Mouse (Mus musculus): ENCODE results near the gene 6330409D20Rik. TPM values are rescaled to one million over a fixed set of nuclear protein-coding genes. Genes with fewer than 3 reads are reported as not detected.
A peak's percentile ranks its signal among the peaks of the same experiment; 100 is the strongest.

Gene 6330409D20Rik
- total RNA-seq, 2 experiments from 2014 or later: not detected

DNA sequence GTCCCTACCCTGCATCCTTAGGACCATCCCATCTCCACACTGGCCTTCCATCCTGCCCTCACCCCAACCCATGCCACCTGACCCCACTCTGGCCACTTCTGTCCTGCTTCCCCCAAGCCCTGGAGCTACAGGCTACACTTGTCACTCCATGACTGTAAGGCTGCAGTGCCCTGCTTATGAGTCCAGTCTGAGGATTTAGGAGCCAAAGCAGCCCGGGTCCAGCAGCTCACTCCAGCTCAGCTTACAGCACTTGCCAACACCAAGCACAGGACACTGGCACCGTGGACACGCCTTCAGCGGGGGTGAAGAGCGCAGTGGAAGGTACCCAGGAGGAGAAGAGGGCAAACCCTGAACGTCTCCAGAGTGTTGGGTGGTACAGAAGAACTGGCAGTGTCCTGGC, 33.8 kb downstream of the 6330409D20Rik start:
- intact Hi-C loops (cut with DNase I): no loop called here
- DNase-seq: no peak

DNA sequence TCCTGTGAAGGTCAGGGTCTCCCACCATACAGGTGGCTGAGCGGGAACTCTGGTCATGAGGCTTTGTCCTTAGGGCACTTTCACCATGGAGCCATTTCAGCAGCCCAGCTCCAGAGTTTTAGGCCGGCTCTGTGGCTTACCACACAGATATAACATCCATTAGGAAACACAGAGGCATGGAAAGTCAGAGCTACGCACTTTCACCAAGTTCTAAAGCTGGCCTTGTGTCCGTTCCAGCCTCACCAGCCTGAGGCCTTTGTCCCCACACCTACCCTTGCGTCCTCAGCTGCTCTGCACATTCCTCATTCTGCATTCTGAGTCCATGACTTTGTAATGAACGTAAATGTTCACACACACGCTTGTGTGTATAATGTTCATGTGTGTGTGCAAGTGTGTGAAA, 35.8 kb downstream of the 6330409D20Rik start:
- DNase-seq: no peak
- intact Hi-C loops (cut with DNase I): no loop called here

DNA sequence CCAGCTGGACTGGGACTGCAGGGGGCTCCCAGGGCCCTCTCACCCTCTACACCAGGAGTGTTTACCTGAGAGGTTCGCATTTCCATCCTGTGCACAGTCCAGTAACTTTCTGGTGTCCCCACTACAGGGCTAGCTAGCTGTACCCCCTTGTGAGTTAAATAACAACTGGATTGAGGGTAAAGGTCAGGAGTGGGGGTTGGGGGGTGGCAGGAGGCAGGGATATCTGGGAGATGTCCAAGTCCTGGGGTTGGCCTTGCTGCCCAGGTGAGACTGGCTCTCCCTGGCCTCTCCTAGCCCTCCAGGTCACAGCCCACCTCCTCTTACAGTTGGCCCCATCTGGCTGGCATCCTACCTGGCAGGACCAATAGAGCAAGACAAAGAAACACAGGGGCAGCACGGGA, 36.8 kb downstream of the 6330409D20Rik start, which contains the start of gene Fpgs:
TSS of gene Fpgs (minus strand) at position 125 of the 401 bp plus-strand sequence.
- no peak for DNase-seq
- intact Hi-C loops (cut with DNase I): no loop called here

DNA sequence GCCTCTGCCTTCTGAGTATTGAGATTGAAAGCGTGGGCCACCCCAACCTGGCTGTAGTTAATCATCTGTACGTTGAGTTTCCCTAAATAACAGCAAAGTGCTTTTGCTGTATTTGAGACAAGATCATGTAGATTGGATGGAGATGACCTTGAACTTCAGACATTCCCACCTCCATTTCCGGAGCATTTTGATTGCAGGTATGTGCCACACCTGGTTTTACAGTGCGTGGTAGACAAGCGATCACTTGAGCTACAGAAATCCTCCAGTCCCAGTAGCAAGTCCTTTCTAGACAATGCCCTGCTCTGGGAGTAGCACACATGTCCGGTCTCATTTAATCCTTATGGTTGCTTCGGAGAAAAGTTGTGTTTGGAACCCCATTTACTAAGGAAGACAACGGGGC, 37.8 kb downstream of the 6330409D20Rik start:
- intact Hi-C loops (cut with DNase I): no loop called here
- DNase-seq: no peak

DNA sequence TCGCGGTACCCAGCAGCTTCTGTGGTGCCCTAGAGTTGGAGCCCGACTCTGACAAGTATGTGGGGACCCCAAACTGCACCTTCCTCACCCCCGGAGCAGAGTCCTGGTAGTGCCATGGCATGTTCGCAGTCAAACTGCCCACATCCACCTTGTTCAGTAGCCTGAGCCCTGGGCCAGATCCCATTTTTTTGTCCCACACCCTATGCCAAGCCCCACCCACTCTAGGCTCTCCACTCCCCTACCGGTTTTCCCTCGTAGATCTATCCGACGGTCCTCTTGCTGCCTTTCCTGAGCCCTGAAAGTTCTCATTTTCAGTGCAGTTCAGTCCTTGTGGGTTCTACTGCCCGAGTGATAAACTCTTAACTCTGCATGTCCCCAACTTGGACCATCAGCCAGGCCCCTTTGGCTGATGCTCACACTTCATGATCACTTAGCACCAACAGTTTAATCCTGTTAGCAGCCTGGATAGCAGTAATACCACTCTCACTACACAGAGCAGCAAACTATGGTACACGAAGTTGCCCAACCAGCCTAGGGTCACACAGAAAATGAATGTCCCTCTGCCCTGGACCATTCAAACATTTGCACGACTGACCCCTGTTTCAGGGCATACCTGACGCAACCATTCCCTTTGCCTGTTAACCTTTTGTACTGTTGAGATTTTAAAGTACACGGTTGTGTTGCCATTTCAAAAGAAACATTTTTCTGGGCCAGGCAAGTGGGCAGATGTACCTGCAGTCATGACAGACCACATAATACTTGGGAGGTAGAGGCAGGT, 39.7 kb downstream of the 6330409D20Rik start:
- intact Hi-C loops (cut with DNase I): no loop called here
- no peak for DNase-seq

GRCm38 (mm10) chr2:32699680-32700079, 41.1 kb downstream of the 6330409D20Rik start:
- intact Hi-C loops (cut with DNase I): no loop called here
- no peak for DNase-seq

- no peak for DNase-seq
- intact Hi-C loops (cut with DNase I): no loop called here
These were observed 46.1 kb downstream of the 6330409D20Rik start for GRCm38 (mm10) chr2:32694691-32695090.

DNA sequence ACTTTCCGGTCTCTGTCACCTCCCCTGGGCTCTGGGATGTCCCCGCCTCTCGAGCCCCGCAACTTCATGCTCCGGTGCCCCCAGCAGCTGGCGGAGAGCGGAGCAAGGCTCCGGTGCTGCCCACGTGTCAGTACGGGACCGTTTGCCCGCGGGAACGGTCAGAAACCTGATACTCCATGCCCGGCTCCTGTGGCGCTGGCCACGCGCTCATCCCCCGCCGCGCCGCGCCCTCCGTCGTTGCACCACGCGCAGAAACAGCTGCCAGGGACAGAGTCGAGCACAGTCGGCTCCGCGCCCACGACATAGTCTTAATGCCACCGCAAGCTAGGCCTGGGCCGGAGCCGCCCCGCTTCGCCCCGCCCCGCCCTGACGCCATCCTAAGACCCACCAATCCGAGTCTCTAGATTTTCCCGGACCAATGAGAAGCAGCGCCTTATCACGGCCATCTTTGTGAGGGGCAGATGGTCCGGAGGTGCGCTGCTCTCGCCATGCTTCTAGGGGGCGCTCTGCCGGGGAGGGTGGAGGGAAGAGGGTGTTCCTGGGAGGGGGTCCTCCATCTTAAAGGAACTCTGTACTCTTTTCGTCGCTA, 46.9 kb downstream of the 6330409D20Rik start:
- intact Hi-C loops (cut with DNase I): no loop called here
- DNase-seq: peak; percentile 96 to 98

GRCm38 (mm10) chr2:32693282-32693681, 47.5 kb downstream of the 6330409D20Rik start:
- no peak for DNase-seq
- intact Hi-C loops (cut with DNase I): no loop called here

- intact Hi-C loops (cut with DNase I): no loop called here
- DNase-seq: no peak
These were observed 48.3 kb downstream of the 6330409D20Rik start for GRCm38 (mm10) chr2:32692496-32692895.

GRCm38 (mm10) chr2:32691041-32691440, 49.8 kb downstream of the 6330409D20Rik start:
- intact Hi-C loops (cut with DNase I): no loop called here
- DNase-seq: no peak

- intact Hi-C loops (cut with DNase I): loop anchor here (1.0 to 2.0 kb wide), 2 partner anchors 58 to 105 kb away; no protein-coding TSS in a partner anchor
- DNase-seq: peak; percentile 91 to 95
These were observed 51.4 kb downstream of the 6330409D20Rik start for GRCm38 (mm10) chr2:32689420-32689819.

- no peak for DNase-seq
- intact Hi-C loops (cut with DNase I): no loop called here
These were observed 53.3 kb downstream of the 6330409D20Rik start for GRCm38 (mm10) chr2:32687562-32687961.

GRCm38 (mm10) chr2:32686640-32687039, 54.2 kb downstream of the 6330409D20Rik start:
- intact Hi-C loops (cut with DNase I): no loop called here
- no peak for DNase-seq

GRCm38 (mm10) chr2:32685807-32686206, 55.0 kb downstream of the 6330409D20Rik start:
- DNase-seq: no peak
- intact Hi-C loops (cut with DNase I): no loop called here

DNA sequence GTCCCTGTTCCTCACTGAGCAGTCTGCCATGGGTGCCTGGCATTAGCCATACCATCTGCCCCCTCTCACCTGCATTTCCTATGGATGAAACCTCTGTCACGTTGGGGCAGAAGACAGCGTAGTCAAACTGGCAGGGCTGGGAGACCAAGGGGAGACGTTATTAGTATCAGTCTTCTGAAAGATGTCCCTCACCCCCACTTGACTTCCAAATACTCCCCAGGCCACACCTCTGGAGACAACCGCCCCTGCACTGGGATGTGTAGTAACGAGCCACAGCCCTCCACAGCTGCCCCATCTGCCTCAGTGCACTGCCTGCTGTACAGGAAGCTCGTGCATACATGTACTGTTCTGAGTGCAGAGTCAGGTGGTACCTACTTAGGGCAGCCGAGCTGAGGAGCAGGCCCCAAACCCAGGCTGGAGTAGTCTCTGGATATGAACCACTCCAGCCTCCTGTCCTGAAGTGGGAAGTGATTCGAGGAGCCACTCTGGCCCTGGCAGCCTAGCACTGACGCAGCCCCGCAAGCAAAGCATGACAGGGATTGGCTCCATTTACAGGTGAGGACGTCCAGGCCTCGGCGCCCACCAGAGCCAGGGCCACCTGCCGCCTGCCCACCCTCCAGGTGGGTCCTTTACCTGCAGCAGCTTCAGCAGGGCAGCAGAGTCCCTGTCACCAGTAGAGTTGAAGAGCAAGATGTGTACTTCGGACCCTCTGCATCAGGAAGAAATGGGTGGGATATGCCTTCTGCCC, 56.0 kb downstream of the 6330409D20Rik start:
- intact Hi-C loops (cut with DNase I): no loop called here
- no peak for DNase-seq

- intact Hi-C loops (cut with DNase I): no loop called here
- no peak for DNase-seq
These were observed 57.1 kb downstream of the 6330409D20Rik start for GRCm38 (mm10) chr2:32683701-32684100.

DNA sequence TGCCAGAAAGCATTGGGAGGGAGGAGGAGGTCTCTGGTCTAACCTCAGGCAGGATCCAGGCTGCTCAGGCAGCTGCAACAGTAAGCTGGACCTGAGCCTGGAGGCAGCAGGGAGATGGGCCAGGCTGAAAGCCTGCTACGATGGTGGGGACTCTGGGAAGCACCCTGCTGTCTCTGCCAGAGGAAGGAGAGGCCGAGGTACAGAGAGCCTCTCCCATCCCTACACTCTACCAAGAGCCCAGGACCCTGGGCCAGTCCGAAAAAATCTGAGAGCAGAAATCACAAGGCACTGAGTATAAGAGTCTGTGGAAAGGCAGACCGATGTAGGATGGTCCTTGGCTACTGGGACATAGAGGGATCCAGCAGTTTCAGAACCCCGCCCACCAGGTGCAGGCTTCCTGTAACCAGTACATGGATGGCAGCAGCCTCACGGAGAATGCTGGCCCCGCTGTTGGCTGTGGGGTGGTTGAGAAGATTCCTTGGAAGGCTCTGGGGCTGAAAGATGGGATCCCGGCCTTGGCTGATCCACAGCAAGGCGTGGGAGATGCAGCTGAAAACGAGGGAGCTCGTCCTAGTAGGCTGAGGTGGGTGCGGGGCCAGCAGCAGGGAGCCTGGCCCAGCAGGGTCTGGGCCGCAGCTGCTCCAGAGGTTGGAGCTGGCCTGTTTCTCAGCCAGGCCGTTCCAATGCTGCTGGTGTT, 57.9 kb downstream of the 6330409D20Rik start:
- peak; percentile 38 to 42 for DNase-seq
- intact Hi-C loops (cut with DNase I): no loop called here

Measured in heart, postnatal 14 days (tissue).